Mouse (Mus musculus) limb, embryonic 13.5 days (tissue): ENCODE data around the gene Top2a. TPM values are rescaled to one million over a fixed set of nuclear protein-coding genes. Genes with fewer than 3 reads are reported as not detected.

ENCODE experiments used
- ATAC-seq: fragments of 200-750 bp; cut with Nextera tagmentation; 2 replicates; pipeline ENCODE4 v1.8.0; 2017; ENCODE audit warnings: low read depth, moderate number of reproducible peaks, moderate TSS enrichment; ENCODE audit not compliant: low FRiP score
- H3K27ac ChIP-seq: fragments of 300-500 bp; sonication (generic); 2 replicates; pipeline ENCODE4 v1.5.1; 2015; ENCODE audit warnings: inconsistent platforms, mild to moderate bottlenecking, moderate library complexity
- H3K27me3 ChIP-seq: fragments of 300-500 bp; sonication (generic); 2 replicates; pipeline ENCODE4 v1.6.1; 2015; ENCODE audit warnings: mild to moderate bottlenecking, inconsistent platforms
- H3K36me3 ChIP-seq: fragments of 300-500 bp; sonication (generic); 2 replicates; pipeline ENCODE4 v1.6.1; 2015; ENCODE audit warnings: inconsistent platforms, mild to moderate bottlenecking, moderate library complexity
- H3K4me1 ChIP-seq: fragments of 300-500 bp; sonication (generic); 2 replicates; pipeline ENCODE4 v1.6.1; 2015; ENCODE audit warnings: inconsistent platforms
- H3K4me2 ChIP-seq: fragments of 300-500 bp; sonication (generic); replicated peaks from 2 replicates; pipeline ENCODE4 v1.6.1; 2015; ENCODE audit warnings: inconsistent platforms, mild to moderate bottlenecking, moderate library complexity
- H3K4me3 ChIP-seq: fragments of 300-500 bp; sonication (generic); 2 replicates; pipeline ENCODE4 v1.5.1; 2015; ENCODE audit warnings: moderate library complexity, mild to moderate bottlenecking, inconsistent platforms
- H3K9ac ChIP-seq: fragments of 300-500 bp; sonication (generic); 2 replicates; pipeline ENCODE4 v1.6.1; 2015; ENCODE audit warnings: mild to moderate bottlenecking, inconsistent platforms
- H3K9me3 ChIP-seq: fragments of 300-500 bp; sonication (generic); 2 replicates; pipeline ENCODE4 v1.6.1; 2016; ENCODE audit warnings: inconsistent platforms
- WGBS: fragments of 180-500 bp; shearing (Covaris S2); methylation state at CpG from one replicate; pipeline ENCODE4 v1.1.7; 2015; 5-methylcytosine and 5-hydroxymethylcytosine counted together
- polyA plus RNA-seq: library from polyadenylated mRNA; unstranded; fragments of >200 nt; fragmentation: Nextera tagmentation; extraction: Ambion mirVana; gene quantifications from 2 replicates; pipeline ENCODE4 v1.2.1, GENCODE M21; 2015

The Top2a gene
- polyA plus RNA-seq, 1 experiment from 2014 or later = 275 TPM

DNA sequence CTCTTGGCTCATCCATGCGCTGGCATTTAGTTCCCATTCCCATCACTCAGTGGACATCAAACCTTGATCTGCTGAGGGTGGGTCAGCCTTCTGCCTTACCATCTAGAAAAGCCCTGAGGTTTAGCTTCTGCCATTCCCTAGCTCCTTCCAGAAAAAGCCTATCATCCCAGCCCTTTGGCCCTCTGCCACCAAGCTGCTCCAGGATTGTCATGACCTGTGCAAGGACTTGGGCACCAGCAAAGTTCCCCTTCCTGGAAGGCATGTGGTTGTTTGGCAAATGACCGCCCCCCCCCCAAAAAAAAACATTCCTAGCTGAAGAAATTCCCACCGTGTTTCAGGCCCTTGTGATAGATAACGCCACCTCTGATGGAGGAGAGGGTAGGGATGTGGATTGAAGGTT is 31.2 kb upstream of the Top2a start:
- Histone ChIP-seq H3K4me3 (no peak overlapping the region), H3K9ac (no peak overlapping the region), H3K27ac (peak overlapping the region; percentile 73), H3K27me3 (no peaks in the 10 kb centered on the region), H3K36me3 (peaks cover 37% of the 10 kb centered on the region), H3K4me2 (no peak overlapping the region), H3K9me3 (peaks cover 8% of the 10 kb centered on the region; the same call in 1 of the 2 replicates), H3K4me1 (peaks cover 20% of the 10 kb centered on the region)
- ATAC-seq = peak; percentile 3; the same call in 1 of the 2 replicates
- WGBS = 20% methylated on average over 4 of the region's 4 CpGs

DNA sequence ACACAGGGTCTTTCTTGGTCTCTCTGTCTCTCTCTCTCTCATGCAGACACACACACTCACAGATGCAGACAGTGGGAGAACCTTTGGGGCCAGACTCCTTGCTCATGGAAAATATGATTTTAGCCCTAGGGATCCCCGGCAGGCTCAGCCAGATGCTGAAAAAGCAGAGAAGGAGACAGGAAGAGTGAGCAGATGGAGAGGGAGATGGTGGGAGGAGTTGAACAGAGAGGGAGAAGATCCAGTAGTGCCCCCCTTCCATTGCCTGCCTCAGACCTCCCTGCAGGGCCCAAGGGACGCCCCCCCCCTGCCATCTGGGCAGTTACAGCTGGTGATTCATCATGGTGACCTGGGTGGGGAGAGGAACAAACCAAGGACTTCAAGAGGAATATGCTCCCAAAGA is 23.7 kb upstream of the Top2a start:
- Histone ChIP-seq H3K4me3 (peak overlapping the region; percentile 8), H3K27me3 (no peaks in the 10 kb centered on the region), H3K9ac (peak overlapping the region; percentile 56), H3K36me3 (peaks cover 73% of the 10 kb centered on the region), H3K4me2 (peak overlapping the region; percentile 91), H3K4me1 (peaks cover 63% of the 10 kb centered on the region), H3K27ac (peak overlapping the region; percentile 94), H3K9me3 (no peaks in the 10 kb centered on the region)
- 49% methylated on average over 2 of the region's 2 CpGs for WGBS
- peak; percentile 64 for ATAC-seq

DNA sequence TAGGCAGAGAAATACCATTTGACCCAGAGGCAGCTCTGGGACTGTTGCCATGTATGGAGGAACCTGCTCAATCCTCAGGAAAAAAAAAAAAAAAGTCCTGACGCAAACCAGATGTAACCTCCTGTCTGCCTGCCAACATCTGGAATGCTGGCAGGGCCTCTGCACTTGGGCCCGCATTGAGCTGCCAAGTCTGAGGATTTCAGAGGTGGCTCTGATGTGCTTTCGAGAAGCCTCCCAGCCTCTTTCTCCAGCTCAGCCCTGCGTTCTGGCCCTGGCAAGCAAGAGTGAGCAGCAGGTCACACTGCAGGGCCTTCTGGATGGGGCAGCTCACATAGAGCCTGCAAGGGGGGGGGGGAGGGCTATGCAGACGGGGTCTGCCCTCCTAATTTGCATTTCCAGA is 23.1 kb upstream of the Top2a start:
- Histone ChIP-seq H3K4me2 (peak overlapping the region; percentile 91), H3K4me1 (peaks cover 68% of the 10 kb centered on the region), H3K27me3 (no peaks in the 10 kb centered on the region), H3K9me3 (no peaks in the 10 kb centered on the region), H3K27ac (peak overlapping the region; percentile 94), H3K9ac (peak overlapping the region; percentile 56; the same call in 1 of the 2 replicates), H3K36me3 (peaks cover 68% of the 10 kb centered on the region), H3K4me3 (peak overlapping the region; percentile 96)
- peak; percentile 71 for ATAC-seq
- WGBS = 7% methylated on average over 5 of the region's 5 CpGs

DNA sequence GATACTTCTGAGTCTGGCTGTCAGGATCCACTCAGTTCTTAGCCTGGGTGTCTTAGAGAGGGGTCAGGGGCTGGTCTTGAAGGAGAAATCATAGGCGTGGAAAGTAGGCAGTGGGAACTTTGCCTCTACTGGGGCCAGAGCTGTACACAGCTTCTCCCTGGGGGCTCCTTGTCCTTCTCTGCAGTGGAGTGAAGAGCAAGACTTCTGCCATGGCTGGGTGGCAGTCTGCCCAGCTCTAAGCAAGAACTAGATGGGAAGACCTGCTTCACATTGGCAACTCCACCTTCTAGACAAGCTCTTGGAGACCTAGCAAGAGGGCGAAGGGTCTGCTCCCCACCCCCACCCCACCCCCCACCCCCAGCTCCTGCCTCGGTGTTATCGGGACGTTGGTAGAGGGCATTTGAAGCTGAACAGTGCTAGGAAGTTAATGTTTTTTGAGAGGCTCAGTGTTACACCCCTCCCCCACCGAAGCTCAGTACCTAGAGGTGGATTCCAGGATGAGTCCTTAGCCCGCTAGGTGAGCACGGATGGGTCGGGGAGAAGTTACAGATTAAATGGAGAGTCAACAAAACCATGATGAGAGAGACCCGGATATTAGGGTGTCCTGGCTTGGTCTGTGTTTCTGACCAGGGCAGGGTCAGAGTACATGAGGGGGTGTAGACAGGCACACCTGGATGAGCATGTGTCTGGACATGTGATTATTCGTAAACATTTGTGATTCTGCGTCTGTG is 21.3 kb upstream of the Top2a start:
- Histone ChIP-seq H3K36me3 (peaks cover 50% of the 10 kb centered on the region), H3K9me3 (no peaks in the 10 kb centered on the region), H3K27ac (peak overlapping the region; percentile 94; the same call in 1 of the 2 replicates), H3K4me2 (peak overlapping the region; percentile 91), H3K4me1 (peaks cover 72% of the 10 kb centered on the region), H3K27me3 (no peaks in the 10 kb centered on the region), H3K9ac (peak overlapping the region; percentile 57), H3K4me3 (peak overlapping the region; percentile 96)
- 66% methylated on average over 12 of the region's 12 CpGs for WGBS
- no peak for ATAC-seq

- Histone ChIP-seq H3K9ac (peak overlapping the region; percentile 57), H3K27ac (peak overlapping the region; percentile 94; the same call in 1 of the 2 replicates), H3K4me3 (peak overlapping the region; percentile 96), H3K4me2 (peak overlapping the region; percentile 91), H3K9me3 (no peaks in the 10 kb centered on the region), H3K27me3 (no peaks in the 10 kb centered on the region), H3K36me3 (peaks cover 40% of the 10 kb centered on the region), H3K4me1 (peaks cover 73% of the 10 kb centered on the region)
- 41% methylated on average over 5 of the region's 5 CpGs for WGBS
- ATAC-seq = no peak
Observed at GRCm38 (mm10) chr11:99044306-99044705, 20.3 kb upstream of the Top2a start.

DNA sequence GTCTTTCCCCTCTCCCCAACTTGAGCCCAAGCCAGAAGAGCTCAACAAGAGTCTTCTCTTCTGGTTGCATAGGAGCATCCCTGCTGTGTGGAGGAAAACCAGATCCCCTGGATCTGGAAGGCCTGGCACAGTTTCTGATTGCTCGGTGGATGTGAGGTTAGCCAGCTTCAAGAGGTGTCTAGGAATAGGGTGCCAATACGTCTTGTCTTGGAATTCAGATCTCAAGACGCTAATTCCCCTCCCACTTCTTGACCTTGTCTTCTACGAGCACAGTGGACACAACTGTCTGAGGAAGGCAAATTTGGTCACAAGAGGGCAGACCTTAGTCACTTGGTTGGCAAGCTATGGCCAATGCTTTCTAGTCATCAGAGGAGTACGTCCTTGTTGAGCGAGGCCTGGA is 19.6 kb upstream of the Top2a start:
- WGBS = 59% methylated on average over 6 of the region's 6 CpGs
- no peak for ATAC-seq
- peak overlapping the region; percentile 57 for H3K9ac ChIP-seq

GRCm38 (mm10) chr11:99042834-99043431 is 18.9 kb upstream of the Top2a start:
- no peaks in the 10 kb centered on the region for H3K9me3 ChIP-seq
- peak overlapping the region; percentile 96 for H3K4me3 ChIP-seq
- H3K9ac ChIP-seq = peak overlapping the region; percentile 99
- H3K4me1 ChIP-seq = peaks cover 59% of the 10 kb centered on the region
- no peaks in the 10 kb centered on the region for H3K27me3 ChIP-seq
- ATAC-seq = no peak
- H3K36me3 ChIP-seq = peaks cover 26% of the 10 kb centered on the region
- peak overlapping the region; percentile 91 for H3K4me2 ChIP-seq
- WGBS = 18% methylated on average over 12 of the region's 12 CpGs
- H3K27ac ChIP-seq = peak overlapping the region; percentile 98

More for the DNA sequence above, 19.6 kb upstream of the Top2a start:
- Histone ChIP-seq H3K4me2 (peak overlapping the region; percentile 91), H3K9me3 (no peaks in the 10 kb centered on the region), H3K27ac (peak overlapping the region; percentile 94; the same call in 1 of the 2 replicates), H3K4me1 (peaks cover 66% of the 10 kb centered on the region), H3K27me3 (no peaks in the 10 kb centered on the region), H3K36me3 (peaks cover 33% of the 10 kb centered on the region), H3K4me3 (peak overlapping the region; percentile 96)

- WGBS = 30% methylated on average over 16 of the region's 16 CpGs
- no peaks in the 10 kb centered on the region for H3K9me3 ChIP-seq
- no peaks in the 10 kb centered on the region for H3K27me3 ChIP-seq
- peaks cover 22% of the 10 kb centered on the region for H3K36me3 ChIP-seq
- peak overlapping the region; percentile 99 for H3K9ac ChIP-seq
- H3K27ac ChIP-seq = peak overlapping the region; percentile 98
- peaks cover 51% of the 10 kb centered on the region for H3K4me1 ChIP-seq
- peak overlapping the region; percentile 96 for H3K4me3 ChIP-seq
- peak overlapping the region; percentile 91 for H3K4me2 ChIP-seq
- no peak for ATAC-seq
Observed at GRCm38 (mm10) chr11:99041841-99042780, 18.1 kb upstream of the Top2a start.

- Histone ChIP-seq H3K4me3 (peak within 1 kb of the TSS; percentile 96), H3K36me3 (peaks cover 22% of the 10 kb centered on the region), H3K27me3 (no peaks in the 10 kb centered on the region), H3K4me2 (peak within 1 kb of the TSS; percentile 91), H3K4me1 (peaks cover 42% of the 10 kb centered on the region), H3K9ac (peak within 1 kb of the TSS; percentile 99), H3K9me3 (no peaks in the 10 kb centered on the region), H3K27ac (peak within 1 kb of the TSS; percentile 98)
- under 1% methylated on average over 61 of the region's 63 CpGs for WGBS
- ATAC-seq = peak; percentile 90
Observed at GRCm38 (mm10) chr11:99041051-99041729, 17.2 kb upstream of the Top2a start, which contains the start of gene Igfbp4. TSS of gene Igfbp4 (plus strand) at chr11:99041244.

DNA sequence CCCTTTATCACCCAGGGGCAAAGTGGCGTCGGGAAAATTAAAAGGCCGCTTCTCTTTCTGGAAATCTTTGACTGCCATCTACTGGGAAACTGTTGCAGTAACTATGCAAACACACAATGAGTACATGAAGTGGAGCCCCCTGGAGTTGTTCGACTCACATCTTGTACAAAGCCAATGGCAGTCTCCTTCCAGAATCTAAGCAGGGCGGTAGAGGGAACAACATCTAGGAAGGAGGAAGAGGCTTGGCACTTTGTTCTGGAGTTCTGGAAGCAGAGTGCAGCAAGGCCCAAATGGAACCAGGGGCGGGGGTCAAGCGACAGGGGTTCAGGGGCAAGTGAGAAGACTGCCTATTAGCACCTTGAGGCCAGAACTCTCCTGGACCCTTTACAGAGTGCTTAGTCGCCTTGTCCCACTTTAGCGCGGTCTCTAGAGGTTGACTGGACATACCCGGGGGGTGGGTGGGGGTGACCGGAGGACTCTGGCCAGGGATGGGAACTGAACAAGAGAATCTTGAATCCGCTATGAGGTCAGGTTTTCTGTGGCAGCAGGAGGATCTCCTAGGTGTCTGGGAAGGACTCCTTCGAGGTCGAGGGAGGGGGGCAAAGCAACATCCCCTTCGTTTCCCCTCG is 16.5 kb upstream of the Top2a start:
- peaks cover 35% of the 10 kb centered on the region for H3K4me1 ChIP-seq

GRCm38 (mm10) chr11:99039782-99040181 is 15.8 kb upstream of the Top2a start:
- WGBS = under 1% methylated on average over 15 of the region's 15 CpGs
- H3K4me3 ChIP-seq = peak overlapping the region; percentile 96
- ATAC-seq = peak; percentile 74
- H3K9ac ChIP-seq = peak overlapping the region; percentile 99
- H3K36me3 ChIP-seq = peaks cover 14% of the 10 kb centered on the region
- peaks cover 28% of the 10 kb centered on the region for H3K4me1 ChIP-seq
- H3K27me3 ChIP-seq = no peaks in the 10 kb centered on the region
- H3K27ac ChIP-seq = peak overlapping the region; percentile 98
- H3K9me3 ChIP-seq = no peaks in the 10 kb centered on the region
- peak overlapping the region; percentile 91 for H3K4me2 ChIP-seq

More for the DNA sequence above, 16.5 kb upstream of the Top2a start:
- Histone ChIP-seq H3K9me3 (no peaks in the 10 kb centered on the region), H3K4me2 (peak overlapping the region; percentile 91), H3K27ac (peak overlapping the region; percentile 98), H3K9ac (peak overlapping the region; percentile 99), H3K4me3 (peak overlapping the region; percentile 96), H3K36me3 (peaks cover 20% of the 10 kb centered on the region), H3K27me3 (no peaks in the 10 kb centered on the region)
- peak; percentile 16 for ATAC-seq
- WGBS = under 1% methylated on average over 17 of the region's 17 CpGs
